Mouse (Mus musculus) kidney, adult 2 months (tissue): ENCODE data around the gene Pcp4l1.

Experiments
- CTCF ChIP-seq: fragments of 200-500 bp; conservative IDR thresholded peaks from 2 replicates; pipeline ENCODE4 v1.5.1; 2011; ENCODE audit warnings: low read depth, mild to moderate bottlenecking, control low read depth, low read length, moderate library complexity, mixed read lengths; ENCODE audit not compliant: insufficient read depth, insufficient read length
- POLR2A ChIP-seq: fragments of 200-500 bp; IDR thresholded peaks from one replicate; pipeline ENCODE4 v1.6.1; 2011; ENCODE audit warnings: low read depth, low read length, control low read depth

DNA sequence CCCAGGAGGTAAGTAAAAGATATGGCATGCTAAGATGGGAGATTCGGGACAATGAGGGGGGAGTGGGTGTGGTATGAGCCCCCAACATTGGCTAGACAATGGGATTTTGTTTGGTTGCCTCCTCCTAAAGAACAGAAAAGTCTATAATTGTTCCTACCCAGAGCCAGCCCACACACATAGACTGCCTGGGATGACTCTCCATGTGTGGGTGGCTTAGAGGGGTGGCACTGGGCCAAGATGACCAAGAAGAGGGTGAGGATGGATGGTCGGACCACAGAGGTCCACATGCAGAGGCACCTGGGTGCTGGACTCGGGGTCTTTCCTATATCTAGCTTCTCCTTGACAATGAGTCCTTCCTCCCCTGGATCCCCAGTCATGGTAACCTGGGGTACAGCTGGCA lies 39.4 kb downstream of the Pcp4l1 start:
- no peak for TF ChIP-seq CTCF
- TF ChIP-seq POLR2A = no peak
